Mouse (Mus musculus): ENCODE results near the gene Rae1. TPM values are rescaled to one million over a fixed set of nuclear protein-coding genes. Genes with fewer than 3 reads are reported as not detected.

Rae1 gene
- total RNA-seq, 2 experiments from 2014 or later: 62.3 to 63.1 TPM

- intact Hi-C loops (cut with DNase I): no loop called here
- no peak for DNase-seq (ENCODE audit: low spot score in 2 of 2)
Observed at GRCm38 (mm10) chr2:173041893-173042292, 42.0 kb downstream of the Rae1 start.

GRCm38 (mm10) chr2:173042504-173043162 lies 42.7 kb downstream of the Rae1 start:
- intact Hi-C loops (cut with DNase I): no loop called here
- DNase-seq (ENCODE audit: low spot score in 2 of 2): no peak

- no peak for DNase-seq (ENCODE audit: low spot score in 2 of 2)
- intact Hi-C loops (cut with DNase I): no loop called here
Observed at GRCm38 (mm10) chr2:173044198-173044970, 44.5 kb downstream of the Rae1 start.

DNA sequence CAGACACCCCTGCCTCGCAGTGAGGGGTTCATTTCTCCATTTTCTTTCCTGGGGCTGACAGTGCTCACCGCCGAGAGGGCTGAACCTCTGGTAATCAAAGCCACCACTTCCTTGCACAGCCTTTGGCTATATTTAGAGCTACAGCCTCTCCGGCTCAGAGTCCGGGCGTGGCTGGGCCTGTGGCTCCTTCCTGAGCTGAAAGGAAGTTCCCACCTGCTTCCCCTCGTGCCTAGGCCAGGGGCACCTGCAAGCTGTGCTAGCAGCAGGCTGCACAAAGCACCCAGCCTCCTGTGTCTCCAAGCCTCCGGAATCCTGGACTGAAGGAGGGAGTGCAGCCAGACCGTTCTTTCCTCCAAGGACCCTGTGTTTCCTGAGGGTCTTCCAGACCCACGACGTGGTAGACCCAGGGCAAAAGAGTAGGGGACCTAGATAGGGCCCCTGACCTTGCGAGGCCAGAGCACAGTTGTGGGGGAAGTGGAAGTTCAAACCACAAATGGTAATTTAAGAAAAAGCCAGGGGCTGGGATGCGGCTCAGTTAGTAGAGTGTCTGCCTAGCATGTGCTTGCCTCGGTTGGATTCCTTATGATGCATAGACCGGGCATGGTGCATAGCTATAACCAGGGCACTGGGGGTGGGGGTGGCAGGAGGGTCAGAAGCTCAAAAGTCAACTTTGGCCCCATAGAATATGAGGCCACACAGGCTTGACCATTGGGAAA lies 46.8 kb downstream of the Rae1 start:
- DNase-seq (ENCODE audit: low spot score in 2 of 2): no peak
- intact Hi-C loops (cut with DNase I): no loop called here

DNA sequence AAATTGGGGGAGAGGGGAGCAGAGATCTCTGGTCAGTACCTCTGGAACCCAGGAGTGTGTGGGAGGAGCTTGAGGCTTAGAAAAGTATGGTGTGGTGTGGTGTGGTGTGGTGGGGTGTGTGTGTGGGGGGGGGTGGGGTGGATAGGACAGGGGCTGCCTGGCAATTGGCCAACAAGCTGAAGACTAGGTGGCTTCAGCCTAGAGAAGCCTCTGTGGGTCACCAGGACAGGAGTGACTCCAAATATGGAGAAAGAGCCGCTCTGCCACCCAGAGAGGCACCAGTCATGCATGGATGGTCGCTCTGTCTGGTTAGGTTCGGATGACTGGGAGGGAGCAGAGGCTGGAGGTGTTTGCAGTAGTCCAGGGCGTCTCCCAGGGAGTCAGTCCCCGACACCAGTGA lies 47.6 kb downstream of the Rae1 start:
- DNase-seq (ENCODE audit: low spot score in 2 of 2): no peak
- intact Hi-C loops (cut with DNase I): no loop called here

DNA sequence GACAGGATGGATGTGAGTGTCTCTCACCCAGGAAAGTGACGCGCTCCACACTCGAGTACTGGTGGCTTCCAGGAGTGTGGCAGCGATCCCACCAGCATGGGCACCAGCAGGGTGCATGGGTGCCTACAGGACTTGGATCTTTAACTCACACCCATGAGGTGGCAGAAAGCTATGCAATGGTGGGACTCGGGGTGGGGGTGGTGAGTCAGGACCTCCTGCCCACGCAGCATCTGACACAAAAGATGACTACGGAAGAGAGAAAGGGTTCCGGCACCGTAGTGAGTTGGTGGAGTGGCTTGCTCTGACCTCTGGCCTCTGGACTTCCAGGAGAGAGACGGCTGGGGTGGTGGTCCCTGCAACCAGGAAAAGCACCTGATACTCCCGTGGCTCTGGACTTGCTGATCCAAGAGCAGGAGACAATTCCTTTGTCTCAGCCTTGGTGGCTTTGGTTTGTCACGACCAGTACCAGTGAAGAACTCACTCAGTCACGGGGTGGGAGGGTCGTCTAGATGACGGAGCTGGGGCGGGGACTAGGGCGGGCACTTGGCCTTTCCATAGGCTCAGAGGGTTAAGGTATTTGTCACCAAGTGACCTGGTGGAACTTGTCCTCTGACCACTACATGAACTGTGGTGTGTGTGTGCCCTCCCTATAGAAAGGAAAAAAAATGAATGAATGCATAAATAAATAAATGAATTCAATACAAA lies 48.3 kb downstream of the Rae1 start:
- intact Hi-C loops (cut with DNase I): no loop called here
- DNase-seq (ENCODE audit: low spot score in 2 of 2): no peak

DNA sequence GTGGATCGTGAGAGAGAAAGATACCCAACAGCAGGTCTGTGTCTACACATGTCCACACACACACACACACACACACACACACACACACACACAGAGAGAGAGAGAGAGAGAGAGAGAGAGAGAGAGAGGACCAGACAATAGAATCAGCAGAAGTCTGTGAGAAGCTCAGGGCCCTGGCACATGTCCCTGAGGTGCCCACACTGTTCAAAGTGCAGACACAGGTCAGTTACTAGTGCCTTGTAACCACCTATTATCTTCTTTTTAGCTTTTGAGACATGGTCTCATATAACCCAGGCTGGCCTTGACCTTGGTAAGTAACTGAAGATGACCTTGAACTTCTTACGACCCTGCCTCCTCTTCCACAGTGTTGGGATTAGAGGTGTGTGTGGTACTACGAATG lies 49.3 kb downstream of the Rae1 start:
- no peak for DNase-seq (ENCODE audit: low spot score in 2 of 2)
- intact Hi-C loops (cut with DNase I): no loop called here

- no peak for DNase-seq (ENCODE audit: low spot score in 2 of 2)
- intact Hi-C loops (cut with DNase I): no loop called here
Observed at GRCm38 (mm10) chr2:173049817-173050216, 49.9 kb downstream of the Rae1 start.

GRCm38 (mm10) chr2:173050604-173051382 lies 50.9 kb downstream of the Rae1 start:
- no peak for DNase-seq (ENCODE audit: low spot score in 2 of 2)
- intact Hi-C loops (cut with DNase I): no loop called here

DNA sequence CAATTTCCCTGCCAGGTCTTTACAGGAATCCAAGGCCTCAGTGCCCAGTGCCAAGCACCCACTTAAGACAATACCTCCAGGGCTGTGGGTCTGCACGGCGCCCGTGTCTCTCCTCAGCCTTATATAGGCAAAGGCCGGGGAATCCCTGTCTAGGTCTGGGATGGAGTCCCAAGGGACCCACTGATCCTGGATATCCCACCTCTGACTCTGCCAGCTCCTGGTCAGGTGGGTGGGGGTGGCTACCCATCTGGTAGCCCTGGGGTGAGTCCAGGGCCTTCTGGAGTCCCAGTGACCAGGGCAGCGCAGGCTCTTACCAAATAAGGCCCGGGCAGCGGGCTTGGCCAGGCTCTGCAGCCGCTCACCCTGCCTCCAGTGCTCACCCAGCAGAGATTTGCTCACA lies 53.0 kb downstream of the Rae1 start:
- DNase-seq (ENCODE audit: low spot score in 2 of 2): no peak

DNA sequence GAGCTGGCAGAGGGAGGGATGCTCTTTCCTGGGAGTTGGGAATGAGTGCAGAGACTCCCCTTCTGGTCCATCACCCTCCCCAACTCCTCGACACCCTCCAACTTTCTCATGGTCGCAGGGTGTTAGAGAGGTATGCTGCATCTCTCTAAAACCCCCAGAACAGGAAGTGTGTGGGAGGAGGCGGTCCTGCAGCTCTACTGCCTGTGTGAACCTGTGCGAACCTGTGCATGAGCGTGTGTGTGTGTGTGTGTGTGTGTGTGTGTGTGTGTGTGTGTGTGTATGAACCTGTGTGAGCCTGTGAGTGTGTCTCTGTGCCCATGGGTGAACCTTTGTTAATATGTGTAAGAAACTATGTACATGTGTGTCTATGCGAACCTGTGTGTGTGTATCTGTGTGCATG lies 53.9 kb downstream of the Rae1 start:
- no peak for DNase-seq (ENCODE audit: low spot score in 2 of 2)
- intact Hi-C loops (cut with DNase I): no loop called here

More for the DNA sequence above, 53.0 kb downstream of the Rae1 start:
- intact Hi-C loops (cut with DNase I): no loop called here

GRCm38 (mm10) chr2:173056303-173056881 lies 56.5 kb downstream of the Rae1 start:
- intact Hi-C loops (cut with DNase I): no loop called here
- no peak for DNase-seq (ENCODE audit: low spot score in 2 of 2)

DNA sequence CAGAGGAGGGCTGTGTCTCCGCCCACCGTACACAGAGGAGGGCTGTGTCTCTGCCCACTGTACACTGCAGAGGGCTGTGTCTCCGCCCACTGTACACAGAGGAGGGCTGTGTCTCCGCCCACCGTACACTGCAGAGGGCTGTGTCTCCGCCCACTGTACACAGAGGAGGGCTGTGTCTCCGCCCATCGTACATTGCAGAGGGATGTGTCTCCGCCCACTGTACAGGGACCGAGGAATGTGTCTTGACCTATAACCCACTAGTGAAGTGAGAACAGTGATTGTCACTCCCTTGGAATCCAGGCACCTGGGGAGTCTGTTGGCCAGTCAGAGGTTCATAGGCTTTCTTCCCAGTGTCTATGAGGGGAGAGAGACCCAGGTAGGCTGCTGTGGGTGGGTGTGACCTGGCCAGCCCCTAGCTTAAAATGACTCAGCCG lies 57.0 kb downstream of the Rae1 start:
- no peak for DNase-seq (ENCODE audit: low spot score in 2 of 2)
- intact Hi-C loops (cut with DNase I): no loop called here

GRCm38 (mm10) chr2:173057623-173058022 lies 57.7 kb downstream of the Rae1 start:
- intact Hi-C loops (cut with DNase I): no loop called here
- no peak for DNase-seq (ENCODE audit: low spot score in 2 of 2)

GRCm38 (mm10) chr2:173058263-173058662 lies 58.3 kb downstream of the Rae1 start:
- intact Hi-C loops (cut with DNase I): no loop called here
- no peak for DNase-seq (ENCODE audit: low spot score in 2 of 2)

GRCm38 (mm10) chr2:173060450-173060849 lies 60.5 kb downstream of the Rae1 start:
- DNase-seq (ENCODE audit: low spot score in 2 of 2): no peak
- intact Hi-C loops (cut with DNase I): no loop called here

DNA sequence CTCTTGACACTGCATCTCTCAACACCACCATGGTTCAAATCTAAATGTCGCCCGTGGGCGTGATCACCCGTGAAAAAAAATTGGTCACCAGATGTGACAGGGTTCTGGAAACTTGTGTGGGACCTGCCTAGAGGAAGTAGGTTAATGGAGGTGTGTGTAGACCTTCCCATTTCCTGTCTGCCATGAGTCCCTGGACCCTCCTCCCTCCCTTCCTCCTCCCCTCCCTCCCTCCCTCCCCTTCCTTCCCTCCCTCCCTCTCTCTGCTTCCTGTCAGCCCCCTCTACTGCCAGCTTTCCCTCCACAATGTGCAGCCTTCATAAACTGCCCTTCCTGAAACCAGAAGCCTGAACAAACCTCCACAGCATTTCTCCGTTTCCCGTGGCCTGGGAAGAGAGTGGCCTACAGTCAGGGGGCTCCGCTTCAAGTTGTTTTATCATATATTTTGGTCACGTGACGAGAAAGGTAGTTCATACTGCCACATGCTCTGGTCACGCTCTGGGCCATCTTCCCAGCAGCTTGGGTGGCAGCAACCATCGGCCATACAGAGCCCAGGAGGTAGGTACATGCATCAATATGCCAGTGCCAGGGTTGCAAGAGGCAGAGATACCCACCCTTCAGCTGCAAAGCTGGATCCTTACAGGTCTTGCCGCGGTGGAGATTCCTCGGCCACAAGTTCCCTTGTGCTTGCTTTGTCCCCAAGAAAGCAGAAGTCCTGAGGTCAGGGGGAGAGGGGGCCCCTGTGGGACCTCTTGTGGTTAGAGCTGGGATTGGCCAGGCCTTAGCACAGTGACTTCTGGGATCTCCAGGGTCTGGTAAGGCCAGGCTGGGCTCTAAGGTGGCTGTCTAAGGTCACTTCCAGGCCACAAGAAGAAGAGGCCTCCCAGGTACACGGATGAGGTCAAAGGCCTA lies 61.8 kb downstream of the Rae1 start:
- intact Hi-C loops (cut with DNase I): no loop called here
- DNase-seq (ENCODE audit: low spot score in 2 of 2): no peak

DNA sequence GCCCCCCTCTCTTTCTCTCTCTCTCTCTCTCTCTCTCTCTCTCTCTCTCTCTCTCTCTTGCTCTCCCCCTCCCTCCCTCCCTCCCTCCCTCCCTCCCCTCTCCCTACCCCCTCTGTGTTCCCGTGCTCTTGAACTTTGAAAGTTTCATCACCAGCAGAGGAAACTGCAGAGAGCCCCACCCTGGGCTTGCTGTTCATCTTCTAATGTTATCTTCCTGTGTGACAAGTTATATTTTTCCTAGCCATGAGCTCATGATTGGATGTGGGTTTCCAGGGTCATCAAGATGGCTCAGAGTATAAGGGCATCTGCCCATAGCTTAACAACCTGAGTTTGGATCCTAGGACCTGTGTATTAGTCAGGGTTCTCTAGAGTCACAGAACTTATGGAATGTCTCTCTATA lies 63.3 kb downstream of the Rae1 start:
- intact Hi-C loops (cut with DNase I): no loop called here
- no peak for DNase-seq (ENCODE audit: low spot score in 2 of 2)

Measured in left cerebral cortex, postnatal 14 days (tissue).